Mouse (Mus musculus): ENCODE measurements around the gene Pigo. TPM values are rescaled to one million over a fixed set of nuclear protein-coding genes. Genes with fewer than 3 reads are reported as not detected.

The Pigo gene
- polyA plus RNA-seq, 1 experiment from 2014 or later, result 17.3 TPM

DNA sequence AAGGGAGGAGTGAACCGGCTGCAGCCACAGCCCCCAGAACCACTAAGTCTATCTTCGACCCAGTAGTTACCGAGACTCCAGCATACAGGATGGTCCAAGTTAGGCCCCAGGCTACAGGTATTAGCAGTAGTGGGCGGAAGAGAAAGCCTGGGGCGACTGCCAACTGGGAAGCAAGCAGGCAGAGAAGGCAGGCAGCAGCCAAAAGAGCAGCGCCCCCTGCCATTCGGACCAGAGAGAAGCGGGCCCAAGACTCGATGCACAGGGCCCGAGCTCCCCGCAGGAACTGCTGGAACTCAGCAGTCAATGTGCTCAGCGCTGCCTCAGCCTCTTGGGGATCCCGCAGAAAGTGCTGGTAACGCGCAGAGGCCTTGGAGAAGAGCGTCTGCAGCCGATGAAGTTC lies 4.3 kb downstream of the Pigo start:
- peaks cover 12% of the 10 kb centered on the region for H3K36me3 ChIP-seq (replicated peaks; ENCODE audit: control insufficient read depth, insufficient read depth, low read depth, low read length)

DNA sequence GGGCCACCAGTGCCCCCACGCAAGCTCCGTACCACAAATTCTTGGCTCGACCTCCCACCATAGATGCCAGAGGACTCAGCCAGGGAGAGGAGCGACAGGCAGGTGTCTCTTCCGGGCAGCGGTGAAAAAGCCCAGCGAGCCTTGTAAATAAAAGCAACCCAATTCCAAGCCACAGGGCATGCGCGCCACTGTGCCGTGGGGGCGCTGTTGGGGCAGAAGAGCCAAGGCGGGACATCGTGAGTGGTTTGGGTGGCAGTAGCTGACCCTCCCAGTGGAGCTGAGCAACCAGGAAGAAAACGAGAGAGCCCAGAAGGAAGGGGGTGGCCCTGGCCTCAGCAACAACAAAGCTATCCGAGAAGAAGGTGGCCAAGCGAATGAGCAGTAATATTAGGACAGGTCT lies 4.7 kb downstream of the Pigo start:
- no peaks in the 10 kb centered on the region for H3K9me3 ChIP-seq (replicated peaks; ENCODE audit: control insufficient read depth, low read length)
- peaks cover 12% of the 10 kb centered on the region for H3K36me3 ChIP-seq (replicated peaks; ENCODE audit: control insufficient read depth, insufficient read depth, low read depth, low read length)
- no peak overlapping the region for H3K4me2 ChIP-seq (ENCODE audit: low read depth, low read length)
- ATAC-seq (replicated peaks; ENCODE audit: insufficient number of reproducible peaks, low FRiP score, low TSS enrichment, low read depth) (no peak), DNase-seq (ENCODE audit: low spot score) (no peak)
- H3K4me1 ChIP-seq (ENCODE audit: control insufficient read depth, insufficient read depth, low read length), result no peaks in the 10 kb centered on the region; the same call in 1 of the 2 replicates
- no peaks in the 10 kb centered on the region for H3K27me3 ChIP-seq (ENCODE audit: control insufficient read depth, insufficient read depth, low read length)
- WGBS, result 84% methylated on average over 16 of the region's 16 CpGs
- H3K4me3 ChIP-seq (ENCODE audit: low read depth, low read length), result no peak overlapping the region
- H3K9ac ChIP-seq (replicated peaks; ENCODE audit: low read length), result no peak overlapping the region
- H3K27ac ChIP-seq (replicated peaks; ENCODE audit: low read depth, low read length), result no peak overlapping the region

More for the DNA sequence above, 4.3 kb downstream of the Pigo start:
- H3K4me1 ChIP-seq (ENCODE audit: control insufficient read depth, insufficient read depth, low read length), result no peaks in the 10 kb centered on the region; the same call in 1 of the 2 replicates
- H3K4me2 ChIP-seq (ENCODE audit: low read depth, low read length), result no peak overlapping the region
- H3K9ac ChIP-seq (replicated peaks; ENCODE audit: low read length), result no peak overlapping the region
- DNase-seq (ENCODE audit: low spot score) (no peak), ATAC-seq (replicated peaks; ENCODE audit: insufficient number of reproducible peaks, low FRiP score, low TSS enrichment, low read depth) (no peak)
- H3K4me3 ChIP-seq (ENCODE audit: low read depth, low read length), result no peak overlapping the region
- no peak overlapping the region for H3K27ac ChIP-seq (replicated peaks; ENCODE audit: low read depth, low read length)
- H3K9me3 ChIP-seq (replicated peaks; ENCODE audit: control insufficient read depth, low read length), result no peaks in the 10 kb centered on the region
- 71% methylated on average over 17 of the region's 17 CpGs for WGBS
- H3K27me3 ChIP-seq (ENCODE audit: control insufficient read depth, insufficient read depth, low read length), result no peaks in the 10 kb centered on the region

DNA sequence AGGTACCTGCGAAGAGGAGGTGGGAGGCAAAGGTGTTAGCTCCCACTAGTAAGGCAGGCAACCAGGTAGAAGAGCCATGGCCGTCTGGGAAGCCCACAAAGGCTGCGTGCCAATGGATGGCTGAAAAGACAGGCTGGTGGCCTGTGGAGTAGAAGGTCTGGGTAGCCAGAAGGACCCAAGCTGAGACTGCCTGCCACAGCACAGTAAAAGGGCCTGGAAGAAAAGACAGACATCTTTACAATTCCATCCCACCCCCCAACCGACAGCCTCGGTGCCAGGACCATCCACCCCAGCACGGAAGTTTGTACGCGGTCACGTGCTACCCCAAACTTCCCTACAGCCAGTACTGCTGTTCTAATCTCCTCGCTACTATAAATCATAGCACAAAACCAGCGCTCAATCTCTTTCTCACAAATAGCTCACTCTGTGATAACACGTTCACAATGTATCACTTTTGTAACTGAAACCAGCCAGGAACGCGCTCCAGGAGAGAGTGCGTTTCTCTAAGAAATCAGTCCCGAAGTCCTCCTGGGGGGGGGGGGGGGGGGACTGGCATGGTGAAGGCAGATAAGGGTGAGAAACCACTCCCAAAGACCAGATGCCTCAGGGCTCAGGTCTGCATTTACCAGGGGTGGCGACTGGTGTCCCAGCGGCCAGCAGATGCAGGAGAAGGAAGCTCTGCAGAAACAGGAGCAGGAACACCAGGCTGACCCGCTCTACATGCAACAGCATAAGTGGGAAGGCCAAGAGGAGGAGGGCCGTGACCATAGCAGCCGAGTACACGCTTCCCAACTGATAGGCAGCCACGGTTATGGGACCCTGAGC lies 5.8 kb downstream of the Pigo start:
- Histone ChIP-seq H3K4me1 (ENCODE audit: control insufficient read depth, insufficient read depth, low read length) (no peaks in the 10 kb centered on the region; the same call in 1 of the 2 replicates), H3K9me3 (replicated peaks; ENCODE audit: control insufficient read depth, low read length) (no peaks in the 10 kb centered on the region), H3K4me2 (ENCODE audit: low read depth, low read length) (no peak overlapping the region), H3K27ac (replicated peaks; ENCODE audit: low read depth, low read length) (no peak overlapping the region), H3K9ac (replicated peaks; ENCODE audit: low read length) (no peak overlapping the region), H3K4me3 (ENCODE audit: low read depth, low read length) (no peak overlapping the region), H3K27me3 (ENCODE audit: control insufficient read depth, insufficient read depth, low read length) (no peaks in the 10 kb centered on the region), H3K36me3 (replicated peaks; ENCODE audit: control insufficient read depth, insufficient read depth, low read depth, low read length) (peaks cover 12% of the 10 kb centered on the region)
- ATAC-seq (replicated peaks; ENCODE audit: insufficient number of reproducible peaks, low FRiP score, low TSS enrichment, low read depth) (0 out of 2 replicates have a peak, but pooled peaks have one; percentile 15), DNase-seq (ENCODE audit: low spot score) (no peak)
- WGBS, result 93% methylated on average over 23 of the region's 23 CpGs

DNA sequence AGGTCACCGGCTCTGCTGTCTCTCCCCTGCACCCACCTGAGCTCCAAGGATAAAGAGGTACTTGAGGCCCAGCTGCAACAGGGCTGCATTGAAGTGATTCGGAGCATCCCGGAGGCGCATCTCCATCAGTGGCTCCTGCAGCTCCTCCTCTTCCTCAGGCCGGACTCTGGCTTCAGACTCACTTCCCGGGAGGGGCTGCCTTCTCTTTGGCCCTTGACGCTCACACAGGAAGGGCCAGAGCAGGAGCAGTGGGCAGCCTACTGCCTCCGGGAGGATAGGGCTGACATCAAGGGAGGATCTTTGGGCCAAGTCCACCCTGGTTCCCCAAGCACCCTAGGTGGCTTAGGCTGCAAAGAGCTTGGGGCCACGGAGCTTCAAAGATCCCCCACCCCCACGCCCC lies 6.4 kb downstream of the Pigo start:
- ATAC-seq (replicated peaks; ENCODE audit: insufficient number of reproducible peaks, low FRiP score, low TSS enrichment, low read depth) (no peak), DNase-seq (ENCODE audit: low spot score) (no peak)
- H3K9me3 ChIP-seq (replicated peaks; ENCODE audit: control insufficient read depth, low read length), result no peaks in the 10 kb centered on the region
- no peak overlapping the region for H3K4me2 ChIP-seq (ENCODE audit: low read depth, low read length)
- H3K27me3 ChIP-seq (ENCODE audit: control insufficient read depth, insufficient read depth, low read length), result no peaks in the 10 kb centered on the region
- H3K4me3 ChIP-seq (ENCODE audit: low read depth, low read length), result no peak overlapping the region
- 92% methylated on average over 10 of the region's 10 CpGs for WGBS
- H3K36me3 ChIP-seq (replicated peaks; ENCODE audit: control insufficient read depth, insufficient read depth, low read depth, low read length), result peaks cover 12% of the 10 kb centered on the region
- H3K9ac ChIP-seq (replicated peaks; ENCODE audit: low read length), result no peak overlapping the region
- no peaks in the 10 kb centered on the region for H3K4me1 ChIP-seq (ENCODE audit: control insufficient read depth, insufficient read depth, low read length)
- no peak overlapping the region for H3K27ac ChIP-seq (replicated peaks; ENCODE audit: low read depth, low read length)

DNA sequence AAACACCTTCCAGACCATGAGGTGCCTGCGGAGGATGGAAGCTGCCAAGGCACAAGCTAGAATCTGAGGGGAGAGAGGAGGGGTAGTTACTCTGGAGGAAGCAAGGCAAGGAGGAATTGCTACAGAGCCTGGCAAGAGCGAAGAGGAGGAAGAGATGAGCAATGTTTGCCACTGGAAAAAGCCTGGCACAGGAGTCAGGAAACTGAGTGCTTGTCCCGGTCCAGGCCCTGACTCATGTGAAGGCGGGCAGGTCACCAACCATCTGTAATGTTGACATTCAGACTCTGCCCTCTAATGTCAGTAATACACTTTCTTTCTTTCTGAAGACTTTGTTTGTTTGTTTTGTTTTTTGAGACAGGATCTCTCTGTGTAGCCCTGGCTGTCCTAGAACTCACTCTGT lies 7.5 kb downstream of the Pigo start:
- no peak for ATAC-seq (replicated peaks; ENCODE audit: insufficient number of reproducible peaks, low FRiP score, low TSS enrichment, low read depth)
- WGBS, result 92% methylated on average over 4 of the region's 4 CpGs
- H3K36me3 ChIP-seq (replicated peaks; ENCODE audit: control insufficient read depth, insufficient read depth, low read depth, low read length), result peaks cover 12% of the 10 kb centered on the region

DNA sequence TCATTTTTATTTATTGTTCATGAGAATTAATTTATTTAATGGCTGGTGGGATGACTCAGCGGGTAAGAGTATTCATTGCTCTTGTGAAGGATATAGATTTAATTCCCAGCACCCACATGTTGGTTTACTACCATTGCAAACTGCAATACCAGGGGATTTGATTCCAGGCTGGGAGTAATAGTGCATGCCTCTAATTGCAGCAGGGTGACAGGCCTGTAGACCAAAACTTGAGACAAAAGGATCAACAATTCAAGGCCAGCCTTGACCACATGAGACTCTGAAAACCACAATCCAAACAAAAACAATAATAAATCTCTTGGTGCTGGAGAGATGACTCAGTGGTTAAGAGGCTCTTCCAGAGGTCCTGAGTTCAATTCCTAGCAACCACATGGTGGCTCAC lies 13.5 kb downstream of the Pigo start:
- WGBS, result 94% methylated on average over 1 of the region's 1 CpGs
- no peak overlapping the region for H3K4me2 ChIP-seq (ENCODE audit: low read depth, low read length)
- H3K27ac ChIP-seq (replicated peaks; ENCODE audit: low read depth, low read length), result no peak overlapping the region
- no peaks in the 10 kb centered on the region for H3K4me1 ChIP-seq (ENCODE audit: control insufficient read depth, insufficient read depth, low read length)
- H3K9ac ChIP-seq (replicated peaks; ENCODE audit: low read length), result no peak overlapping the region
- DNase-seq (ENCODE audit: low spot score) (no peak), ATAC-seq (replicated peaks; ENCODE audit: insufficient number of reproducible peaks, low FRiP score, low TSS enrichment, low read depth) (no peak)
- H3K4me3 ChIP-seq (ENCODE audit: low read depth, low read length), result no peak overlapping the region
- H3K27me3 ChIP-seq (ENCODE audit: control insufficient read depth, insufficient read depth, low read length), result no peaks in the 10 kb centered on the region
- H3K9me3 ChIP-seq (replicated peaks; ENCODE audit: control insufficient read depth, low read length), result no peaks in the 10 kb centered on the region
- H3K36me3 ChIP-seq (replicated peaks; ENCODE audit: control insufficient read depth, insufficient read depth, low read depth, low read length), result no peaks in the 10 kb centered on the region

More for the DNA sequence above, 7.5 kb downstream of the Pigo start:
- no peak overlapping the region for H3K9ac ChIP-seq (replicated peaks; ENCODE audit: low read length)
- DNase-seq (ENCODE audit: low spot score), result no peak
- no peak overlapping the region for H3K4me3 ChIP-seq (ENCODE audit: low read depth, low read length)
- H3K27ac ChIP-seq (replicated peaks; ENCODE audit: low read depth, low read length), result no peak overlapping the region
- no peak overlapping the region for H3K4me2 ChIP-seq (ENCODE audit: low read depth, low read length)
- no peaks in the 10 kb centered on the region for H3K27me3 ChIP-seq (ENCODE audit: control insufficient read depth, insufficient read depth, low read length)
- H3K9me3 ChIP-seq (replicated peaks; ENCODE audit: control insufficient read depth, low read length), result no peaks in the 10 kb centered on the region
- no peaks in the 10 kb centered on the region for H3K4me1 ChIP-seq (ENCODE audit: control insufficient read depth, insufficient read depth, low read length)

DNA sequence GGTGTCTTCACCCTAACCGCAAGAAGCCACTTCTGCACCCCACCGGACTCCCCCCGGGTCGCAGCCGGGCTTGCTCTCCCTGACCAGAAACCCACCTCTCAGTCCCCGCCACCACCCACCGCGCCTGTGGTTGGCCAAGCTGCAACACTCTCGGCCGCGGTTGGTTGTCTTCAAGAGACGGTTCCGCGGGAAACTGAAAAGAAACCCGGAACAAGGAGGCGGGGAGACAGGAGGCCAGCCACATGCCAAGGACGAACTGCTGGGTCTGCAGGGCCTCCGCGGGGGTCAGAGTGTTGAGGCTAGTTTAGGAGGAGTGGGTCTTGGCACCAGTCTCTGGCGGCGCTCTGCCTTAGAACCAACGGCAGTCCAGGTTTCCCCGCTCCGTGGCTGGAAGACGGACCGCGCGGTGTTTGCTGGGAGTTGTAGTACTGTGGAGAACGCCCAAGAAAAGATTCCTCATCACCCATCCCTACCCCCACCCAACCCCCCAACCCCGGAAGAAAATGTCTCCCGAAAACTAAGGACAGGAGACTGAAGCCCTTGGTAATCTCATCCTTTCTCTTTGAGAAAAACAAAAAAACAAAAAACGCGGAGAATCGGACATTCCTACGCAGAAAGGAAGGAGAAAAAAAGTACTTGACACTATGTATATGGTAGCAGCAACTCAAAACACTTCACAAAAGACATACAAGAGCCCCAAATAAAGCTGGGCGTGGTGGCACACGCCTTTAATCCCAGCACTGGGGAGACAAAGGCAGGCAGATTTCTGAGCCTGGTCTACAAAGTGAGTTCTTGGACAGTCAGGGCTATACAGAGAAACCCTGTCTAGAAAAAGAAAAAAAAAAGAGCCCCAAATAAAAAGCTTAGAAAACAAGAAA lies 15.2 kb downstream of the Pigo start, which contains the start of gene Fancg:
Gene Fancg (minus strand): TSS at position 346 of the 878 bp plus-strand sequence.
- no peaks in the 10 kb centered on the region for H3K27me3 ChIP-seq (ENCODE audit: control insufficient read depth, insufficient read depth, low read length)

More for the DNA sequence above, 15.2 kb downstream of the Pigo start, which contains the start of gene Fancg:
- H3K4me3 ChIP-seq (ENCODE audit: low read depth, low read length), result peak within 1 kb of the TSS; percentile 73
- DNase-seq (ENCODE audit: low spot score) (peak; percentile 91), ATAC-seq (replicated peaks; ENCODE audit: insufficient number of reproducible peaks, low FRiP score, low TSS enrichment, low read depth) (peak; percentile 92)
- peak within 1 kb of the TSS; percentile 74 for H3K4me2 ChIP-seq (ENCODE audit: low read depth, low read length)
- H3K27ac ChIP-seq (replicated peaks; ENCODE audit: low read depth, low read length), result peak within 1 kb of the TSS; percentile 28; the same call in 1 of the 2 replicates
- no peaks in the 10 kb centered on the region for H3K36me3 ChIP-seq (replicated peaks; ENCODE audit: control insufficient read depth, insufficient read depth, low read depth, low read length)
- H3K9me3 ChIP-seq (replicated peaks; ENCODE audit: control insufficient read depth, low read length), result no peaks in the 10 kb centered on the region
- peak within 1 kb of the TSS; percentile 69 for H3K9ac ChIP-seq (replicated peaks; ENCODE audit: low read length)
- WGBS, result 1% methylated on average over 37 of the region's 37 CpGs
- H3K4me1 ChIP-seq (ENCODE audit: control insufficient read depth, insufficient read depth, low read length), result no peaks in the 10 kb centered on the region

All from embryonic facial prominence, embryonic 11.5 days (tissue).